Mouse (Mus musculus) hindbrain, embryonic 15.5 days (tissue): ENCODE data around the gene Vsig2. TPM values are rescaled to one million over a fixed set of nuclear protein-coding genes. Genes with fewer than 3 reads are reported as not detected.

Experiments used
- ATAC-seq: fragments of 200-750 bp; cut with Nextera tagmentation; 2 replicates; pipeline ENCODE4 v1.8.0; 2017; ENCODE audit warnings: low read depth, moderate number of reproducible peaks, moderate TSS enrichment; ENCODE audit not compliant: low FRiP score
- H3K27ac ChIP-seq: fragments of 300-500 bp; sonication (generic); replicated peaks from 2 replicates; pipeline ENCODE4 v1.5.1; 2015; ENCODE audit warnings: mild to moderate bottlenecking, inconsistent platforms
- H3K27me3 ChIP-seq: fragments of 300-500 bp; sonication (generic); 2 replicates; pipeline ENCODE4 v1.6.1; 2015; ENCODE audit warnings: control low read depth, inconsistent platforms
- H3K36me3 ChIP-seq: fragments of 300-500 bp; sonication (generic); 2 replicates; pipeline ENCODE4 v1.6.1; 2015; ENCODE audit warnings: control low read depth, inconsistent platforms
- H3K4me1 ChIP-seq: fragments of 300-500 bp; sonication (generic); replicated peaks from 2 replicates; pipeline ENCODE4 v1.6.1; 2015; ENCODE audit warnings: control low read depth, inconsistent platforms
- H3K4me2 ChIP-seq: fragments of 300-500 bp; sonication (generic); 2 replicates; pipeline ENCODE4 v1.6.1; 2015; ENCODE audit warnings: moderate library complexity, mild to moderate bottlenecking, inconsistent platforms
- H3K4me3 ChIP-seq: fragments of 300-500 bp; sonication (generic); 2 replicates; pipeline ENCODE4 v1.5.1; 2015; ENCODE audit warnings: mild to moderate bottlenecking, inconsistent platforms
- H3K9ac ChIP-seq: fragments of 300-500 bp; sonication (generic); 2 replicates; pipeline ENCODE4 v1.6.1; 2015; ENCODE audit warnings: inconsistent platforms
- H3K9me3 ChIP-seq: fragments of 300-500 bp; sonication (generic); 2 replicates; pipeline ENCODE4 v1.6.1; 2016; ENCODE audit warnings: control low read depth, inconsistent platforms
- WGBS: fragments of 180-500 bp; shearing (Covaris S2); methylation state at CpG from one replicate; pipeline ENCODE4 v1.1.7; 2015; 5-methylcytosine and 5-hydroxymethylcytosine counted together
- polyA plus RNA-seq: library from polyadenylated mRNA; unstranded; fragments of >200 nt; fragmentation: Nextera tagmentation; extraction: Ambion mirVana; gene quantifications from 2 replicates; pipeline ENCODE4 v1.2.1, GENCODE M21; 2015

The Vsig2 gene
- polyA plus RNA-seq, 1 experiment from 2014 or later = 1.4 TPM

GRCm38 (mm10) chr9:37540701-37541575 lies 1.9 kb downstream of the Vsig2 start:
- H3K27me3 ChIP-seq = peaks cover 26% of the 10 kb centered on the region
- no peak overlapping the region for H3K4me2 ChIP-seq
- 83% methylated on average over 6 of the region's 6 CpGs for WGBS
- no peak overlapping the region for H3K4me3 ChIP-seq
- H3K9ac ChIP-seq = no peak overlapping the region
- no peak overlapping the region for H3K27ac ChIP-seq
- H3K9me3 ChIP-seq = no peaks in the 10 kb centered on the region
- ATAC-seq = no peak
- H3K4me1 ChIP-seq = peaks cover 19% of the 10 kb centered on the region
- H3K36me3 ChIP-seq = no peaks in the 10 kb centered on the region

GRCm38 (mm10) chr9:37541851-37542642 lies 3.0 kb downstream of the Vsig2 start:
- no peaks in the 10 kb centered on the region for H3K9me3 ChIP-seq
- 73% methylated on average over 7 of the region's 7 CpGs for WGBS

DNA sequence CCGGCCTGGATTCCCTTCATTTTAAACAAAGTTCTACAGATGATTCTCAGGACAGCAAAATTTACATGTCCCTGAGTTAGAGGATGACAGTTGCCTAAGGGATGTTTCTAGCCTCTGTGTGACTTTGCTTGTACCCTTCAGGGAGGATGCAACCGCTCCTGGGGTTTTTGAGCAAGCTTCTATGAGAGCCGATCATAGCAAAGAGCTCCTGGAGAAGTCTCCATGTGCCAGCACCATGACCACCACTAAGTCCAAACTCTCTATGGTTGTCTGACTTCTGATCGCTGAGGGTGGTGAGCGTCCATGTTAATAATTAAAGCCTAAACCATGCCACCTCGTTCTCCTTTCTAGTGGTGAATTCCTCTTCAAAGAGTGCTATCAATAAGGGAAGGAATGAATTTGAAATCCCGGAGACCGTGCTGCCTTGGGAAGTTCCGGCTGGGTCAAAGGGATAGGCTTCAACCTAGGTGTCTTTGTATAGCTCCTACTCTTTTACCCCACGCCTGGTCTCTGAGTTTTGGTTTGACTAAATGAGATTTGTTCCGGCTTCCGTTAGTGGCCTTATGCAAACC lies 4.9 kb downstream of the Vsig2 start:
- no peaks in the 10 kb centered on the region for H3K36me3 ChIP-seq
- peak overlapping the region; percentile 31 for H3K4me3 ChIP-seq
- no peak overlapping the region for H3K9ac ChIP-seq
- no peak; the same call in 1 of the 2 replicates for ATAC-seq
- H3K9me3 ChIP-seq = no peaks in the 10 kb centered on the region
- WGBS = 26% methylated on average over 12 of the region's 12 CpGs
- H3K27ac ChIP-seq = no peak overlapping the region
- peak overlapping the region; percentile 60 for H3K4me2 ChIP-seq
- peaks cover 21% of the 10 kb centered on the region for H3K4me1 ChIP-seq
- H3K27me3 ChIP-seq = peaks cover 52% of the 10 kb centered on the region

More at GRCm38 (mm10) chr9:37541851-37542642, 3.0 kb downstream of the Vsig2 start:
- Histone ChIP-seq H3K4me2 (no peak overlapping the region), H3K9ac (no peak overlapping the region), H3K27ac (no peak overlapping the region), H3K4me1 (peaks cover 21% of the 10 kb centered on the region), H3K4me3 (no peak overlapping the region), H3K27me3 (peaks cover 36% of the 10 kb centered on the region), H3K36me3 (no peaks in the 10 kb centered on the region)
- ATAC-seq = no peak

DNA sequence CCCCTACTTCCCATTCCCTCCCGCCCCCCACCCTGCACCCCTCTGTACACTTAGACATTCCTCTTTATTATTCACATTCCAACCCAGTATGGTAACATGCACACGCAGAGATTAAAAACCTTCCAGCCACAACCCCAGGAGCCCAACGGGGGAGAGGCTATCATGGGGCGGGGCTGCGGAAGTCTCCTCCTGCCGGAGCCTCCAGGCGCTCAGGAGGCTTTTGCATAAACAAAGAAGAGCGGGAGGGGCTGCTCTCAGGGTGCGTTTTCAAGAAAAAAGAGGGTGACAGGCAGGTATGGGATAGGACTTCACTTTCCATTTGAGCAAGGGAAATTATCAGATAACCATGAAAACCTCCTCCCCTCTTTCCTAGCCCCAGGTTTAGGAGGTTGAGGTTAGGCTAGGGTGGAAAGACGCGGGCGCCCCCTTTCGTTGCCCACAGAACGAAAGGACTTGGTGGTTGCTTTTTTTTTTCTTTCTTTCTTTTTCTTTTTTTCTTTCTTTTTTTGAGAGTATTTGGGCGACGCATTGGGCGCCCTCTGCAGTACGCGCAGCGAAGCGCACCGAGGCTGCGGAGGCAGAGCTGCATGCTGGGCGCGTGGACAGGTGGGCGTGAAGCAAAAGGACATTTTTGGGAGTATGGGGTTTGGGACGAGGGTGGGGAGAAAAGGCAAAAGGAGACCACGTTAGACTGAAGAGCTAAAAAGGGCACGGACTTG lies 5.6 kb downstream of the Vsig2 start:
- WGBS = under 1% methylated on average over 29 of the region's 29 CpGs
- no peaks in the 10 kb centered on the region for H3K36me3 ChIP-seq
- H3K4me3 ChIP-seq = peak overlapping the region; percentile 31
- no peaks in the 10 kb centered on the region for H3K9me3 ChIP-seq
- peak; percentile 54 for ATAC-seq
- H3K27ac ChIP-seq = no peak overlapping the region
- peaks cover 21% of the 10 kb centered on the region for H3K4me1 ChIP-seq
- H3K4me2 ChIP-seq = peak overlapping the region; percentile 60
- peaks cover 57% of the 10 kb centered on the region for H3K27me3 ChIP-seq
- H3K9ac ChIP-seq = no peak overlapping the region; the same call in 1 of the 2 replicates

- 12% methylated on average over 17 of the region's 17 CpGs for WGBS
- Histone ChIP-seq H3K27ac (no peak overlapping the region), H3K27me3 (peaks cover 63% of the 10 kb centered on the region), H3K9me3 (no peaks in the 10 kb centered on the region), H3K36me3 (no peaks in the 10 kb centered on the region), H3K4me2 (peak overlapping the region; percentile 60), H3K9ac (no peak overlapping the region), H3K4me1 (peaks cover 21% of the 10 kb centered on the region), H3K4me3 (peak overlapping the region; percentile 31)
- peak; percentile 51 for ATAC-seq
Measured at GRCm38 (mm10) chr9:37545166-37545610, 6.1 kb downstream of the Vsig2 start.

DNA sequence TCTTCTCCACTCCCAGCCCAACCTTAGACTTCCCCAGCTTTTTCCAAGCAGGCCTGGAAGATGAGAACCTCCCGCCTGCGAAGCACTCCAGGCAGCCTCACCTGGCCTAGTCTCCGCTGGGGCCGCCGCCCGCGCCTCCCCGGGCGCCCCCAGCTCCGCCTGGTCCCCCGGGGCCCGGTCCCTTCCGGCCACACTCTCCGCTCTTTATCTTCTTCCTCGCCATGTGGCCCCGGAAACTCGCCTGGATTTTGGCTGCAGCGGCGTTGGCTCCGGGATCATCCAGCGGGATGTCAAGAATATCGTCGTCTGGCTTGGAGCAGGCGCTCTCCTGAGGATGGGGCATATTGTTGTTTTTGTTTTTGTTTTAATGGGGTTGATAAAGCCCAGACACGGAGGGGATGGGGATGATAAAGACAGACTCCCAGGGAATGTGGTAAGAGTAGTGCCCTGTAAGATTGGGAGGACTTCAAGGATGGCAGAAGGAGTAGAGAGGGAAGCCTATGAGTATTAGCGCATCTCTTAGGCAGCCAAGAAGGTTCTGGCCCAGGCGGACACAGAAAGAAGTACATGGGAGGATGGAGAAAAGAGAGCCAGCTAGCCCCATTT lies 6.9 kb downstream of the Vsig2 start:
- Histone ChIP-seq H3K27me3 (peaks cover 71% of the 10 kb centered on the region), H3K4me2 (peak overlapping the region; percentile 15; the same call in 1 of the 2 replicates), H3K9me3 (no peaks in the 10 kb centered on the region), H3K4me1 (peaks cover 21% of the 10 kb centered on the region), H3K4me3 (no peak overlapping the region), H3K27ac (no peak overlapping the region), H3K9ac (no peak overlapping the region), H3K36me3 (no peaks in the 10 kb centered on the region)
- no peak for ATAC-seq
- 9% methylated on average over 27 of the region's 27 CpGs for WGBS

GRCm38 (mm10) chr9:37546889-37547288 lies 7.8 kb downstream of the Vsig2 start:
- Histone ChIP-seq H3K4me3 (no peak overlapping the region), H3K4me2 (no peak overlapping the region), H3K36me3 (no peaks in the 10 kb centered on the region), H3K9ac (no peak overlapping the region), H3K9me3 (no peaks in the 10 kb centered on the region), H3K27ac (no peak overlapping the region), H3K4me1 (peaks cover 24% of the 10 kb centered on the region), H3K27me3 (peaks cover 80% of the 10 kb centered on the region)
- WGBS = 67% methylated on average over 1 of the region's 1 CpGs
- no peak for ATAC-seq

DNA sequence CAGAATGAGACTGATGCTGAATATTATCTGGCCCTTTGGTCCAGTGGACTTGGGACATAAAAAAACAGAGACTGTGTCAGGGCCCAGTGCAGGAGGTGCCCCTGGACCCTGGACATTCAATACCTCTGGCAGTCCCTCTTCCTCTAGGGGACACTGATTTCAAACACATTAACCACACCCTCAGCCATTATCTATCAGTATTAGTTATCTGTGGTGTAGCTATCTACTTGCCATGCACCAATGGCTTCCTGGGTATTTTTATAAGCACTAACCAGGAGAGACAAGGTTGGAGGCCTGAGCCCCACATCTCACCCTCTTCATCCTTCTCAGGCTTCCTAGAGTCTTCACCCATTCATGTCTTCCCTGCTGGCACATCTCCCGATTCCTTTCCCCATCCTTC lies 11.4 kb downstream of the Vsig2 start:
- Histone ChIP-seq H3K4me1 (peaks cover 22% of the 10 kb centered on the region), H3K9me3 (no peaks in the 10 kb centered on the region), H3K4me2 (no peak overlapping the region), H3K4me3 (no peak overlapping the region), H3K36me3 (no peaks in the 10 kb centered on the region), H3K27ac (no peak overlapping the region), H3K27me3 (peaks cover 87% of the 10 kb centered on the region), H3K9ac (no peak overlapping the region)
- WGBS = 76% methylated on average over 1 of the region's 1 CpGs
- ATAC-seq = no peak

GRCm38 (mm10) chr9:37551751-37552531 lies 12.9 kb downstream of the Vsig2 start:
- ATAC-seq = no peak
- Histone ChIP-seq H3K4me3 (peak overlapping the region; percentile 46), H3K4me2 (peak overlapping the region; percentile 97), H3K27ac (no peak overlapping the region), H3K36me3 (no peaks in the 10 kb centered on the region), H3K9me3 (no peaks in the 10 kb centered on the region), H3K4me1 (peaks cover 15% of the 10 kb centered on the region), H3K27me3 (peaks cover 76% of the 10 kb centered on the region), H3K9ac (peak overlapping the region; percentile 39; the same call in 1 of the 2 replicates)
- WGBS = 2% methylated on average over 23 of the region's 23 CpGs

DNA sequence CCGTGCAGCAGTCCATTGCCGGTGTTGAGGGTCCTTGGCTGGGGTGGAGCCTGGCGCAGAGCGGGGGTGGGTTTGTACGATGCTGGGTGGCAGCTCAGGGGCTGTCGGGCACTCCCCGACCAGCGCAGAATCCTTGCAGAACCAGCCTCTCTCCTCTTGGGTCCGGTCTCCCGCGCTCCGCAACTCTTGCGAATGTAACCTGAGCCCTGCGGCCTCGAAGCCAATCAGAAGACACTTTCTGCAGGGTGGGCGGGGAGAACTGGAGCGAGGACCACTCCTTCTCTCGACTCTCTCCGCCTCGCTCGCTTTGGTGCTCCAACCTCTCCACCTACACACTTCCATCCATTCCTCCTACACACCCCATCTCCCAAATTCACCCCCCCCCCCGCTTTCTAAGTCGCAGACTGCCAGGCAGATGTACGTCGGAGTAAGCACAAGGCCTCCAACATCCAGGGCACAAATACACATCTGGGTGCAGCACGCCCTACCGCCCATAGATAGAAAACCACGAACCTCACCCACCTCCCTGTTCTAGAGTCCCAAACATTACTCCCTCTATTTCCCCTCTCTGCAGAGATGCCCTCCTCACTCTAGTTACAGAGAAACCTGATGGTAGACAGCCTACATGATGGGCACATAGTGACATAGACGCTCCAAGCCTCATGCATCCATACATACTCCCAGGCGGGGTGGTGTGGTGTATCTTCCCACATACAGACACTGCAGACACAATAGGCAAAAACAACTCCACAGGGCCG lies 13.7 kb downstream of the Vsig2 start, which contains the start of gene Nrgn:
Gene Nrgn (minus strand): TSS at position 369 of the 758 bp plus-strand sequence.
- H3K4me1 ChIP-seq = peaks cover 15% of the 10 kb centered on the region
- H3K4me3 ChIP-seq = peak within 1 kb of the TSS; percentile 46
- peak within 1 kb of the TSS; percentile 97 for H3K4me2 ChIP-seq
- ATAC-seq = peak; percentile 91
- peaks cover 69% of the 10 kb centered on the region for H3K27me3 ChIP-seq
- H3K36me3 ChIP-seq = no peaks in the 10 kb centered on the region
- 4% methylated on average over 31 of the region's 31 CpGs for WGBS
- H3K27ac ChIP-seq = no peak within 1 kb of the TSS
- H3K9ac ChIP-seq = peak within 1 kb of the TSS; percentile 39; the same call in 1 of the 2 replicates
- no peaks in the 10 kb centered on the region for H3K9me3 ChIP-seq
